Mouse (Mus musculus) inflammation-experienced regulatory T-cells, adult 6 months (primary cell): ENCODE measurements around the gene Sorbs1. TPM values are rescaled to one million over a fixed set of nuclear protein-coding genes. Genes with fewer than 3 reads are reported as not detected.

Source experiments
- ATAC-seq: one replicate; pipeline ENCODE4 v1.8.0; 2017
- polyA plus RNA-seq, 3 experiments: library from polyadenylated mRNA; unstranded; fragments of 100-300 nt; shearing (Covaris generic); gene quantifications; one replicate each; pipeline ENCODE4 v1.2.1; 2017

The Sorbs1 gene
- polyA plus RNA-seq, 3 experiments from 2014 or later, result 12.3 to 23.7 (median 19.6) TPM

- no peak for ATAC-seq
These were observed 77.8 kb downstream of the Sorbs1 start for GRCm38 (mm10) chr19:40435797-40436196.

GRCm38 (mm10) chr19:40435045-40435444 is 78.5 kb downstream of the Sorbs1 start:
- no peak for ATAC-seq

GRCm38 (mm10) chr19:40434042-40434869 is 79.3 kb downstream of the Sorbs1 start:
- ATAC-seq, result no peak

- no peak for ATAC-seq
These were observed 80.2 kb downstream of the Sorbs1 start for GRCm38 (mm10) chr19:40433316-40433912.

GRCm38 (mm10) chr19:40431969-40432368 is 81.6 kb downstream of the Sorbs1 start:
- no peak for ATAC-seq

- ATAC-seq, result no peak
These were observed 84.0 kb downstream of the Sorbs1 start for GRCm38 (mm10) chr19:40429572-40429971.

GRCm38 (mm10) chr19:40429169-40429568 is 84.4 kb downstream of the Sorbs1 start:
- no peak for ATAC-seq

- ATAC-seq, result no peak
These were observed 87.2 kb downstream of the Sorbs1 start for GRCm38 (mm10) chr19:40426103-40426960.

- no peak for ATAC-seq
These were observed 88.3 kb downstream of the Sorbs1 start for GRCm38 (mm10) chr19:40425326-40425725.

GRCm38 (mm10) chr19:40421037-40421436 is 92.5 kb downstream of the Sorbs1 start:
- no peak for ATAC-seq

GRCm38 (mm10) chr19:40419315-40419714 is 94.3 kb downstream of the Sorbs1 start:
- ATAC-seq, result no peak

- no peak for ATAC-seq
These were observed 96.3 kb downstream of the Sorbs1 start for GRCm38 (mm10) chr19:40417155-40417821.

- ATAC-seq, result no peak
These were observed 97.9 kb downstream of the Sorbs1 start for GRCm38 (mm10) chr19:40415725-40416124.

- no peak for ATAC-seq
These were observed 98.6 kb downstream of the Sorbs1 start for GRCm38 (mm10) chr19:40414798-40415475.

- no peak for ATAC-seq
These were observed 99.2 kb downstream of the Sorbs1 start for GRCm38 (mm10) chr19:40414386-40414785.

- no peak for ATAC-seq
These were observed 102.2 kb downstream of the Sorbs1 start for GRCm38 (mm10) chr19:40411379-40411813.

- ATAC-seq, result no peak
These were observed 103.1 kb downstream of the Sorbs1 start for GRCm38 (mm10) chr19:40410511-40410910.

- no peak for ATAC-seq
These were observed 103.5 kb downstream of the Sorbs1 start for GRCm38 (mm10) chr19:40410109-40410508.

- ATAC-seq, result no peak
These were observed 104.0 kb downstream of the Sorbs1 start for GRCm38 (mm10) chr19:40409500-40410035.

GRCm38 (mm10) chr19:40407186-40407585 is 106.4 kb downstream of the Sorbs1 start:
- ATAC-seq, result no peak

- ATAC-seq, result no peak
These were observed 106.9 kb downstream of the Sorbs1 start for GRCm38 (mm10) chr19:40406661-40407060.

GRCm38 (mm10) chr19:40405808-40406207 is 107.8 kb downstream of the Sorbs1 start:
- ATAC-seq, result no peak
